Mouse (Mus musculus) liver, embryonic 12.5 days (tissue): ENCODE data around the gene Tbxas1. TPM values are rescaled to one million over a fixed set of nuclear protein-coding genes. Genes with fewer than 3 reads are reported as not detected.

Experiments used
- ATAC-seq: fragments of 200-750 bp; cut with Nextera tagmentation; 2 replicates; pipeline ENCODE4 v1.8.0; 2017; ENCODE audit warnings: moderate number of reproducible peaks, mild to moderate bottlenecking, moderate library complexity
- H3K27ac ChIP-seq: fragments of 300-500 bp; sonication (generic); 2 replicates; pipeline ENCODE4 v1.5.1; 2016; ENCODE audit warnings: mild to moderate bottlenecking
- H3K27me3 ChIP-seq: fragments of 300-500 bp; sonication (generic); replicated peaks from 2 replicates; pipeline ENCODE4 v1.6.1; 2016; ENCODE audit warnings: mild to moderate bottlenecking, moderate library complexity
- H3K36me3 ChIP-seq: fragments of 300-500 bp; sonication (generic); 2 replicates; pipeline ENCODE4 v1.6.1; 2016; ENCODE audit warnings: mild to moderate bottlenecking, moderate library complexity
- H3K4me1 ChIP-seq: fragments of 300-500 bp; sonication (generic); 2 replicates; pipeline ENCODE4 v1.6.1; 2016
- H3K4me2 ChIP-seq: fragments of 300-500 bp; sonication (generic); 2 replicates; pipeline ENCODE4 v1.6.1; 2016; ENCODE audit warnings: mild to moderate bottlenecking, moderate library complexity
- H3K4me3 ChIP-seq: fragments of 300-500 bp; sonication (generic); 2 replicates; pipeline ENCODE4 v1.5.1; 2016; ENCODE audit warnings: mild to moderate bottlenecking, moderate library complexity
- H3K9ac ChIP-seq: fragments of 300-500 bp; sonication (generic); 2 replicates; pipeline ENCODE4 v1.6.1; 2016; ENCODE audit warnings: mild to moderate bottlenecking, moderate library complexity
- H3K9me3 ChIP-seq: fragments of 300-500 bp; sonication (generic); replicated peaks from 2 replicates; pipeline ENCODE4 v1.6.1; 2016; ENCODE audit warnings: mild to moderate bottlenecking, moderate library complexity
- WGBS: fragments of 180-500 bp; shearing (Covaris S2); methylation state at CpG from one replicate; pipeline ENCODE4 v1.1.7; 2016; ENCODE audit not compliant: insufficient replicate concordance; 5-methylcytosine and 5-hydroxymethylcytosine counted together
- polyA plus RNA-seq: library from polyadenylated mRNA; unstranded; fragments of >200 nt; fragmentation: Nextera tagmentation; extraction: Ambion mirVana; gene quantifications from 2 replicates; pipeline ENCODE4 v1.2.1, GENCODE M21; 2016

Gene Tbxas1
- polyA plus RNA-seq, 1 experiment from 2014 or later, result 12.9 TPM

- no peaks in the 10 kb centered on the region for H3K27me3 ChIP-seq
- H3K4me1 ChIP-seq, result peaks cover 89% of the 10 kb centered on the region
- peaks cover 62% of the 10 kb centered on the region for H3K36me3 ChIP-seq
- no peak overlapping the region for H3K4me3 ChIP-seq
- H3K9me3 ChIP-seq, result no peaks in the 10 kb centered on the region
- no peak overlapping the region for H3K9ac ChIP-seq
- no peak overlapping the region for H3K4me2 ChIP-seq
- no peak for ATAC-seq
- WGBS, result 69% methylated on average over 1 of the region's 1 CpGs
- H3K27ac ChIP-seq, result peak overlapping the region; percentile 61; the same call in 1 of the 2 replicates
These were observed 34.4 kb upstream of the Tbxas1 start for GRCm38 (mm10) chr6:38840780-38841179.

DNA sequence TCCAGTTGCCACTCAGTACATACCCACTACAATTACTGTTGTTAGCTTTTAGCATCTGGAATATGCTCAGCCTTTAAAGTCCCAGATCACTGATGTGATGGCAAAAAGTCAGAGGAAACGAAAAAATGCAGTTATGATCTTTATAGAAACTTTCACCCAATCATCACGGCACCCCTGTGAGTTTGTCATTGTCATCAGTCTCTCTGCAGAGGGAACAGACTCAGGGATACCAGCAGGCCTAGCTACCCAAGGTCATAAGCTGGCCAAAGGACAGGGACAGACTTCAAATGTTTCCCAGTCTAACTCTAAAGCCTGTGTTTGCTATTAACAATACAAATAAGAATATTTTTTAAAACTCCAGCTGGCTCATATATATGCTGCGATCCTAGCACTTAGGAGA lies 33.7 kb upstream of the Tbxas1 start:
- Histone ChIP-seq H3K27ac (no peak overlapping the region), H3K4me1 (peaks cover 89% of the 10 kb centered on the region), H3K9me3 (no peaks in the 10 kb centered on the region), H3K4me2 (no peak overlapping the region), H3K27me3 (no peaks in the 10 kb centered on the region), H3K36me3 (peaks cover 62% of the 10 kb centered on the region), H3K4me3 (no peak overlapping the region), H3K9ac (0 out of 2 replicates have a peak overlapping the region, but pooled peaks have one; percentile 23)
- no peak for ATAC-seq
- WGBS, result 75% methylated on average over 3 of the region's 3 CpGs

DNA sequence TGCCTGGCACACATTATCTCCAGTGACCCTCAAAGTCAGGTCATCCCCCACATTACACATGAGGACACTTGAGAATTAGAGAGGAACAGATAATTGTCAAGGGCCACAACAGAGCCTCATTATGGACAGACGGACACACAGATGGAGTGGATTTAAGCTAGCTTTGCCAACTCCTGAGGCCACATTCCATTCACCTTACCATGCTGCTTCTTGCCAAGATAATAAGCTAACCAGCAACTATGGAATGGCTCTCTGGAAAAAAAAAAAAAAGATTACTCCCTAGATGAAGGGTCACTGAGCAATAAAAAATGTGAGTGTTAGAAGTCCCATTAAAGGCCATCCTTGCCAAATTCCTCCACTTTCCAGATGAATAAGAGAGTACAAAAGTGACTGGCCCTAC lies 30.1 kb upstream of the Tbxas1 start:
- no peak overlapping the region for H3K4me2 ChIP-seq
- H3K27me3 ChIP-seq, result no peaks in the 10 kb centered on the region
- H3K9me3 ChIP-seq, result no peaks in the 10 kb centered on the region
- H3K4me1 ChIP-seq, result peaks cover 89% of the 10 kb centered on the region
- WGBS, result 87% methylated on average over 1 of the region's 1 CpGs
- H3K4me3 ChIP-seq, result no peak overlapping the region
- peaks cover 32% of the 10 kb centered on the region for H3K36me3 ChIP-seq
- H3K27ac ChIP-seq, result no peak overlapping the region
- no peak for ATAC-seq
- no peak overlapping the region for H3K9ac ChIP-seq

- no peak for ATAC-seq
- peak overlapping the region; percentile 37; the same call in 1 of the 2 replicates for H3K27ac ChIP-seq
- H3K9me3 ChIP-seq, result no peaks in the 10 kb centered on the region
- H3K9ac ChIP-seq, result no peak overlapping the region
- H3K27me3 ChIP-seq, result no peaks in the 10 kb centered on the region
- H3K4me3 ChIP-seq, result no peak overlapping the region
- H3K36me3 ChIP-seq, result peaks cover 24% of the 10 kb centered on the region
- no peak overlapping the region for H3K4me2 ChIP-seq
- H3K4me1 ChIP-seq, result peaks cover 89% of the 10 kb centered on the region
- 78% methylated on average over 5 of the region's 5 CpGs for WGBS
These were observed 29.3 kb upstream of the Tbxas1 start for GRCm38 (mm10) chr6:38845876-38846275.

- 57% methylated on average over 6 of the region's 6 CpGs for WGBS
- peak overlapping the region; percentile 9; the same call in 1 of the 2 replicates for H3K9ac ChIP-seq
- H3K9me3 ChIP-seq, result no peaks in the 10 kb centered on the region
- H3K27me3 ChIP-seq, result no peaks in the 10 kb centered on the region
- peaks cover 19% of the 10 kb centered on the region for H3K36me3 ChIP-seq
- H3K4me2 ChIP-seq, result peak overlapping the region; percentile 15
- peak overlapping the region; percentile 50 for H3K27ac ChIP-seq
- H3K4me1 ChIP-seq, result peaks cover 88% of the 10 kb centered on the region
- ATAC-seq, result peak; percentile 65
- no peak overlapping the region for H3K4me3 ChIP-seq
These were observed 28.6 kb upstream of the Tbxas1 start for GRCm38 (mm10) chr6:38846330-38847195.

- Histone ChIP-seq H3K4me3 (no peak overlapping the region), H3K36me3 (peaks cover 19% of the 10 kb centered on the region), H3K4me1 (peaks cover 92% of the 10 kb centered on the region), H3K4me2 (peak overlapping the region; percentile 15), H3K27me3 (no peaks in the 10 kb centered on the region), H3K27ac (peak overlapping the region; percentile 50), H3K9ac (0 out of 2 replicates have a peak overlapping the region, but pooled peaks have one; percentile 9), H3K9me3 (no peaks in the 10 kb centered on the region)
- ATAC-seq, result no peak
- WGBS, result 61% methylated on average over 1 of the region's 1 CpGs
These were observed 27.8 kb upstream of the Tbxas1 start for GRCm38 (mm10) chr6:38847447-38847846.

DNA sequence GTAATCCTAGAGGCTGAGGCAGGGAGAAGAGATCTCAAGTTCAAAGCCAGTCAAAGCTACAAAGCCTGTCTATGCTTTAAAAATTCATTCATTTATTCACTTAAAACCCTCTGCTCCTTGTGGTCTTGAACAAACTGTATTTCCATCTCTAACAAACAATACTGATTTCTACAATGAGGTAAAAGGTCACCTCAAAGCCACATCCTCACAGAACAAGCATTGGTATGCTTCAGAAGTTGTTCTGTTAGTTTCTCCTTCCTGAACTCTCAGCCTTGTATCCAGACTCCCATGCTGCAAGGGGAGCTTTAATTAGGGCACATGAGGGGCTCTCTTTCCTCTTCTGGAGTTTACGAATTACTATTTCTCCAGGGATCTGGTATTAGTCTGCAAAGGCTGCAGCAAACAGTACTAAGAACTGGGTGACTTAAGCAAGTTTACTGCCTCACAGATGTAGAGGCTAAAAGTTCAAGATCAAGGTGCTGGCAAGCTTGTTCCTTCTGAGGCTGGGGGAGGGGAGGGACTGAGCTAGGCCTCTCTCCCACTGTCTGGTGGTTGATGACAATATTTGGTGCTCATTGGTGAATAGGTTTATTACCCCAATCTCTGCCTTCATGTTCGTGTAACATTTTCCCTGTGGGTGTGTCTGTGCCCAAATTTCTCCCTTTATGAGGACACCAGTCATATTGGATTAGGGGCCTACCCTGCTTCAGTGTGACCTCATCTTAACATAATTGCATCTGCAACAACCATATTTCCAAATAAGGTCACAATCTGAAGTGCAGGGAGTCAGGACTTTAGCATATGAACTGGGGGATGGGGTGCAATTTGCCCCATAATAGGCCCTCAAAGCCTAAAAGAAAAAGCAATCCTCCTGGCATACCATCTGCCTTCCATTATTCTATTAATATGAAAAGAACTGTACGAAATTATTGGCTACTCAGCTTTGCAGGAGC lies 27.0 kb upstream of the Tbxas1 start:
- no peak overlapping the region for H3K9ac ChIP-seq
- peak overlapping the region; percentile 50; the same call in 1 of the 2 replicates for H3K27ac ChIP-seq
- H3K27me3 ChIP-seq, result no peaks in the 10 kb centered on the region
- ATAC-seq, result no peak
- WGBS, result 78% methylated on average over 3 of the region's 3 CpGs
- H3K4me1 ChIP-seq, result peaks cover 92% of the 10 kb centered on the region
- H3K4me2 ChIP-seq, result no peak overlapping the region
- H3K36me3 ChIP-seq, result peaks cover 15% of the 10 kb centered on the region
- H3K4me3 ChIP-seq, result no peak overlapping the region
- no peaks in the 10 kb centered on the region for H3K9me3 ChIP-seq

DNA sequence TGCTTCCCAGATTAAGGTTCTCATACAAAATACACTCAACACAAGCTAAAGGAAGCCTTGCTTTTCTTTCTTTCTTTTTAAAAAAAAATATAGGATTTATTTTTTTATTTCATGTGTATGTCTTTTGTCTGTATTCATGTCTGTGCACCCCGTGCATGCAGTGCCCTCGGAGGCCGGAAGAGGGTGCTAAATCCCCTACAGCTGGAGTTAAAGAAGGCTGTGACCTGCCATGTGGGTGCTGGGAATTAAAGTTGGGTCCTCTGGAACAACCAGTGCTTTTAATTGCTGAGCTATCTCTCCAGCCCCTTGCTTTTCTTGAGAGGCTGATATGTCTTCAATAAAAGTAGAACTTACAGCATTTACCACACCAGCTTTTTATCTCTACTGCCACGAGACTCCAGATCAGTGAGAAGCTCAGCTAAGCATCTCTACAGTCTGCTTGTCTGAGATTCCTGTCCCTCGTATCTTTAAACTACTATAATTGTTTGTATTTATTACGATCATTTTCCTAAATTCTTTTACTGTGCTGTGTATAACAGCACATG lies 24.4 kb upstream of the Tbxas1 start:
- Histone ChIP-seq H3K27ac (no peak overlapping the region), H3K9ac (no peak overlapping the region), H3K4me2 (no peak overlapping the region), H3K36me3 (peaks cover 10% of the 10 kb centered on the region; the same call in 1 of the 2 replicates), H3K4me3 (no peak overlapping the region), H3K9me3 (no peaks in the 10 kb centered on the region), H3K4me1 (peaks cover 99% of the 10 kb centered on the region), H3K27me3 (no peaks in the 10 kb centered on the region)
- no peak for ATAC-seq
- WGBS, result 69% methylated on average over 6 of the region's 6 CpGs

DNA sequence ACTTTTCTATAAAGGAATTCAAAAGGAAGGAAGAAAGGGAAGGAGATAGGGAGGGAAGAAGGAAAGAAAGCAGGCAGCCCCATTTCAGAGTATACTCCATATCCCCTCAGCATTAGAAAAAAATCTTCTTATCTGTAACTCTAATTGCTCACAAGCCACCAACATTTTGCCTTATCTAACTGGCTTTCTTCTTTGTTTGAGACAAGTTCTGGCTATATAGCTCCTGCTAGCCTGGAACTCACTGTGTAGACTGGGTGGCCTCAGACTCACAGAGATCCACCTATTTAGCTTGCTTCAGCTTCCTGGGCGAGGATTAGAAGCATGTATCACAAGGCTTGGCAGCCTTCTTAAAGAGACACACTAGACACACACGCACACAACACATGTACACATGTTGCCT lies 23.5 kb upstream of the Tbxas1 start:
- Histone ChIP-seq H3K4me2 (peak overlapping the region; percentile 11), H3K9ac (peak overlapping the region; percentile 20; the same call in 1 of the 2 replicates), H3K36me3 (peaks cover 9% of the 10 kb centered on the region; the same call in 1 of the 2 replicates), H3K4me1 (peaks cover 97% of the 10 kb centered on the region), H3K27me3 (no peaks in the 10 kb centered on the region), H3K27ac (peak overlapping the region; percentile 53), H3K4me3 (no peak overlapping the region), H3K9me3 (no peaks in the 10 kb centered on the region)
- peak; percentile 50; the same call in 1 of the 2 replicates for ATAC-seq
- 58% methylated on average over 2 of the region's 2 CpGs for WGBS

DNA sequence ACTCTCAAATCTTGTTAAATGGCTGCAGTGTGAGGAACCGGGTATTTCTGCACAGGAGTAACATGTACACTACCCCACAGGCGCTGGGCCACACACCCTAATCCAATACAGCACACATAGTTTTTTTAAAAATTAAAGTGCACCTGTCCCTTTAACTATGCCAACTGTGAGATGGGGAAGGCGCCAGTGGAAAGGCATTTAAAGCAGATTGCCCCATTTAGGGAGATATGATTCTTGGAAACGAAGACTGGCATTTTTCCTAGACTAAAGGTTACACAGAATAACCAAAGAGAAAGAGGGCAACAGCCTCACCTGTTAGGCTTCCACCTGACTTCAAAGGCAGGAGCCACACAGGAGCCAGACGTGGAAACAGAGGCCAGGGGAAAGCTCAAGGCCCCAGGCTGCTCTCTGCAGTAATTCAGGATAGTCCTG lies 21.6 kb upstream of the Tbxas1 start:
- Histone ChIP-seq H3K9ac (peak overlapping the region; percentile 29; the same call in 1 of the 2 replicates), H3K4me2 (peak overlapping the region; percentile 11; the same call in 1 of the 2 replicates), H3K27ac (peak overlapping the region; percentile 43; the same call in 1 of the 2 replicates), H3K4me3 (no peak overlapping the region), H3K9me3 (no peaks in the 10 kb centered on the region), H3K27me3 (no peaks in the 10 kb centered on the region), H3K4me1 (peaks cover 93% of the 10 kb centered on the region), H3K36me3 (peaks cover 9% of the 10 kb centered on the region; the same call in 1 of the 2 replicates)
- 75% methylated on average over 5 of the region's 5 CpGs for WGBS
- ATAC-seq, result no peak

DNA sequence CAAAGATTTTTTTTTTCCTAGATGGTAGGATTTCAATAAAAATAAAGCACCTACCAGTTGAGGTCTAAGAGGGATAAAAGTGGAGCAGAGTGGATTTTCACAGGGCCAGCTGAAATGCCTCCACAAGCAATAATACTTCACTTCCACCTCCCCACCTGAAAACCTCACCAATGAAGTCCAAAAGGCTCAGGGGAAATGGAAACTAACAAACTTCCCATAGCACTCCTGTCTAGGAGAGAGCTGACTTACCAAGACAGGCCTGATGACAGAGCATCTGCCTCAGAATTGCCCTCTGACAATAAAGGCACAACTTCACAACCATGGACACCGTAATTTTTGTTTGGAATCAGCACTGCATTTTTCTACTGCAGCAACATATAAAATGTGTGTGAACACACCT lies 15.4 kb upstream of the Tbxas1 start:
- H3K27me3 ChIP-seq, result no peaks in the 10 kb centered on the region
- H3K4me3 ChIP-seq, result no peak overlapping the region
- H3K4me2 ChIP-seq, result no peak overlapping the region
- peak overlapping the region; percentile 50; the same call in 1 of the 2 replicates for H3K27ac ChIP-seq
- no peak overlapping the region for H3K9ac ChIP-seq
- 94% methylated on average over 1 of the region's 1 CpGs for WGBS
- peaks cover 83% of the 10 kb centered on the region for H3K4me1 ChIP-seq
- H3K9me3 ChIP-seq, result no peaks in the 10 kb centered on the region
- peaks cover 9% of the 10 kb centered on the region for H3K36me3 ChIP-seq
- ATAC-seq, result no peak
